Mouse (Mus musculus) frontal cortex, postnatal 25 days (tissue): ENCODE results near the gene 0610009B22Rik.

Source experiments
- DNase-seq, 2 experiments: peaks; one replicate each; pipeline ENCODE4 v3.0.0; 2022; ENCODE audit warnings: low spot score in 2 of 2

Gene 0610009B22Rik

GRCm38 (mm10) chr11:51636323-51636684, 52.4 kb downstream of the 0610009B22Rik start:
- DNase-seq = no peak

- peak; percentile 92 for DNase-seq
Observed at GRCm38 (mm10) chr11:51635525-51636322, 53.0 kb downstream of the 0610009B22Rik start, which contains the start of gene Rmnd5b. TSS of gene Rmnd5b (minus strand) at chr11:51635896.
